Mouse (Mus musculus) Muller cell, postnatal 12 days (primary cell): Measurements from ENCODE around the gene Tor1aip1.
"Not testable (repeated sequence)": the region's sequence is repeated elsewhere in the genome, so short reads cannot be mapped to it uniquely, and the experiment has no call there.

Experiments used
- DNase-seq: peaks from one replicate; pipeline ENCODE4 v3.0.0-alpha.2; 2015; ENCODE audit errors: inconsistent ontology term

Gene Tor1aip1

DNA sequence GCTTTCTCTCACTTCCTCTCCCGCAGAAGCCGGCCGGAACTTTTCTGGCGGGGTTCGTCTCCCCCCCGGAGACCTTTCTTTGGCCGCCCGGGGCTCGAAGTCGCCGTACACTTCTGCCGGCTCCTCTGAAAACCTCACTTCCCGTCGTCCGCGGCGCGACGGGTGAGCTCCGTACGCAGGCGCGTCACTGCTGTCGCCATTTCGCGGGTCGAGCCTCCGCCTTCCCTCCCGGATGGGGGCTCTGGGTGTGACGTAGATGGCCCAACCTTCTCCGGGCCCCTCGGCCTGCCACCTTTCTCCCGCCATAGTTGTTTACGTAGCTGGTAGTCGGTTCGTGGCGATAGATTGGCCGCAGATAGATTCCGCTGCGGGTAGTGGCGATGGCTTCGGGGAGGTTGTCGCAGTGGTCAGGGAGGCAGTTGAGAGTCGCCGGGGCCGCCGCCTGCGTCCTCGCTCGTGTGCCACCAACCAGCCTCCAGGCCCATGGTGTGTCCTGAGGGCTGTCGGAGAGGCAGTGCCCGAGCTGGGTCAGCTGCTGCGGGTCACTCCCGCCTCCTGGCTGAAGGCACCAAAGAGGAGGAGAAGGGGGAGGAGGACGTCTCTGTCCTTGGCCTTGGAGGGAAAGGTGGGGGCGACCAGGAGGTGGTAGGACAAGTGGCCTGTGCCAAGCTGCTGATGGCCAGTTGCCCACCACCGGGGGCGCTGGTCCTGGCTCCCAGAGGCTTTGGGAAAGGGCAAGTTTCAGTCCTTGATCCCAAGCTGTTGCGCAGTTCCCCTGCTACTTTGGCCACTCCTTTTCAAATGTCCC lies at the start of gene Tor1aip1:
Tor1aip1 (minus strand) TSS at position 551 of the 808 bp plus-strand sequence.
- peak; percentile 99 for DNase-seq

DNA sequence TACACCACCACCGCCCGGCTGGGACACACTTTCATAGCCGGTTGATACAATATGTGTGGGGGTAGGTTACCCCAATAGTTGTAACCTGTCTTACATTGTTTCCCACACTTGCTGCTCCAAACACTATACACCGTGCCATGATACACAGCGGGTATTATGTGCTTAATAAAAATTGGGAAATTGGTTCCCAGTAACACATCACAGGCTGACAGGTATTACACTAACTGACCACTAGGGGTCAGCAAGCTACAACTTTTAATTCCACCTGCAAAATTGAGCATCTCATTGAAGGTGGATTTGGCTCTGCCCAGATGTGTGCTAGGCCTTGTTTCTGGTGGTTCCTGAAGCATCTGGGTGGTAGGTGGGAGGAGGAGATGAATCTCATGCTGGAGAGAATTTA lies 49.5 kb upstream of the Tor1aip1 start:
- peak; percentile 27 for DNase-seq

DNA sequence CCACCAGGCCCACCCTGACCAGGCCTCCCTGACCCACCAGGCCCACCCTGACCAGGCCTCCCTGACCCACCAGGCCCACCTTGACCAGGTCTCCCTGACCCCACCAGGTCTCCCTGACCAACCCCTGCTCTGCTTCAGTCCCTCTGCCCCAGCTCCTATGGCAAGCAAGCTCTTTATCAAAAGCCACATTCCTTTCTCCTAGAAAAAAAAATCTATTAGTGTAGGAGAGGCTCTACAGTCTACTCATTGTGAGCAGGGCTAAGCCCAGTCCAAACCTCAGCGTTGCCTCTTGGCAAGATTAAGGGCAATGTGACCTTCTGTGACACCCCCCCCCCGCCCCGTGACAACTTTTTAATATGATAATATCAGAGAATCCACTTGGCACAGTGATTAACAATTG lies 48.3 kb upstream of the Tor1aip1 start:
- no peak for DNase-seq

DNA sequence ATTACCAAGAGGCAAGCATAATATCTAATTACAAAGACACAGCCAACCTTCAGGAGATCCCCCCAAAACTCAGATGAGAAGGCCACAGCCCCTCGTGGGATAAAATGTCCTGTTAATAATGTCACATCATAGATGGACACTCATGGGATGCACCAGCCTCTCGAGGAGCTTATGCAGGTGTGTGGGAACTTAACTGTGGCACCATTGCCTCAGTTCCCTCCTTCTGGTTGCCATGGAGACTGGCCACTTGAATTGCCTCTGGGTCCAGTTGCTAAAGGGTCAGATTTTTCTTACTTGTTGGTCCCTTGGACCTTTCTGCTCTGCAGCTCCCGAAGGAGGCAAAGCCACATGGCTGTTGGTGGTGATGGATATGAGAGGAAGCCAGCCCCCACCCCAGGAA lies 41.4 kb upstream of the Tor1aip1 start:
- no peak for DNase-seq

DNA sequence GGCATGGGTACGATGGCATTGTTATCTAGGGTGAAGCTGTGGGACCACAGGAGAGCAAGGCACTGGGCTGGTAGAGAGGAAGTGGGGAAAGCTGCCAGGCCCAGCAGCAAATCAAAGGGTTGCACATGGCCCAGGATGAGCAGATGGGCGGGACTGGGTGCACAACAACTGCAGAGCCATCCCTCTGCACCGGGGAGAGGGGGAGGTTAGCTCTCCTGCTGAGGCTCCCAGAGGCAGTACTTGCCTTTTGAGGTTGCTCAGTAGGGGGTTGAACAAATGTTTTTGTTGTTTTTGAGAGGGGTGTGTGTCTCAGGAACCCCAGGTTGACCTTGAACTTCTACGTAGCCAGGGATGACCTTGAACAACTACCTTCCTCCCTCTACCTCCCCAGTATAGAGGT lies 40.2 kb upstream of the Tor1aip1 start:
- DNase-seq = no peak

DNA sequence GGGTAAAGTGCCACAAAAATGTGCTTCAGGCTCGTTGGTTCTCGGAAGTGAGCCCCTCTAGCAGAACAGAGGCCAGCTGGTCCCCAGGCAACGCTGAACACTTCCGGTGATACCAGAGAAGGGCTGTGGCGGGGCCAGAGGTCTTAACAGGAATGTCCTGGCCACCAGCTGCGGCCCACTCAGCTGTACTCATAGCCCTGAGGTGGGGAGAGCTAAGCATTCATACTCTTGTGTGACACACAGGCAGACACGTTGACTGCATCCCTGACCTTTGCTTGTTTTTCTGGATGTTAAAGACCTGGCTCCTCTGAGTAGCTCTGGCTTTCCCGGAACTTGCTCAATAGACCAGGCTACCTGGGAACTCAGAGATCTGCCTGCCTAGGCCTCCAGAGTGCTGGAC lies 38.3 kb upstream of the Tor1aip1 start:
- DNase-seq = peak; percentile 2

DNA sequence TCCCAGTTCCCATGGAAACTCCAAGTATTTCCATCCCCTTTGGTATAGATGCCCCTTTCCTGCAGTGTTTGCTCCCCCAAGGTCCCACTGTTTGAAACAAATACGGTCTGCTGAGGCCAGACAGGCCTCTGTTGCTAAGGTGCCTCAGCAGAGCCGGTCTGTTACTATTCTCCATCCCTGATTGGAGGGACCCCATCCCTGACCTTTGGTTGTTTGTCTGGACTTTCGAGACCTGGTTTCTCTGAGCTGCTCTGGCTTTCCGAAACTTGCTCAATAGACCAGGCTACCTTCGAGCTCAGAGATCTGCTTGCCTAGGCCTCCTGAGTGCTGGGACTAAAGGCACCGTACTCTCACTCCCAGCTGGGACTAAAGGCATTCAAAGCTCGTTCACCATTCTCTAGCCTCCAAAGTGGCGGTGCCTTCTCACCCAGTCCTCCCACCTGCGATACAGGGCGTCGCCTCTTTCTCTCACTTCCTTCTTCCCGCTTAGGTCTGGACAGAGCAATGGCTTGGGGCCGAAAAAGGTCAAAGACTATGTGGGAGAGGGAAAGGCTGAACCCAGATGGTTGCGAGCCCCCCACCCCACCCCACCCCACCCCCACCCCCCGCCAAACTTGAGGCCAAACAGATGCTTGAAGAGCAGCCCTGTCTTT lies 37.0 kb upstream of the Tor1aip1 start:
- no peak for DNase-seq

DNA sequence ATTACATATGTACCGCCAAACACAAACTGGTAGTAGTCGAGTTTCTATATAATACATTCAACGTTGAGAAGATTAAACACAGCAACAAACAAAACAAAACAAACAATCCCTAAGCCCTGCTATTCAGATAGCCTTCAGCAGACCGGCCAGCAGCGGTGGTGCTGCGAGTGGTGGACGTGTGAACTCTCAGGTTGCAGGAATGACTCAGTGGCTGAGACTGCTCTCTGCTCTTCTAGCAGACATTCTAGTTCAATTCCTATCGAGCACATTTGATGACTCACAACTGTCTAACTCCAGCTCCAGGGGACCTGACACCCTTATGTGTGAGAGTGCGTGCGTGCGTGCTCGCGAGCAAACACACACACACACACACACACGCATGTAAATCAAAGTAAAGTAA lies 33.8 kb upstream of the Tor1aip1 start:
- peak; percentile 66 for DNase-seq

DNA sequence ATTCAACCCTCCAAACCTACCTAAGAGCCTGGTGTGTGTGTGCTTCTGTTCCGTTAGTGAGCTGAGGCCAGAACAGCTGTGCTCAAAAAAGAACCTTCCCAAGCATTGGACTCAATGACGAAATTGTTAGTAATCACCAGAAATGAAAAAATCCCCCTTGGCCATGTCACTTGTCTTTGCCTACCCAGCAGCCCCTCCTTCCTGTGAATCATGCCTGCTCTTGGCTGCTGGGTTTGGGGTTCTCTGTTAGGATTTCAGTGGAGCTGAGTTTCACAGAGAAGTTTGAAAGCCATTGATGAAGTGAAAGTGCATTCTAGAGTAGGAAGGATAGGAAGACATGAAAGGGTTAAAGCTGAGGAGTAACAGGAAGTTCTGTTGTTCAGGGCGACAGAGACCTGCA lies 29.9 kb upstream of the Tor1aip1 start:
- no peak for DNase-seq

DNA sequence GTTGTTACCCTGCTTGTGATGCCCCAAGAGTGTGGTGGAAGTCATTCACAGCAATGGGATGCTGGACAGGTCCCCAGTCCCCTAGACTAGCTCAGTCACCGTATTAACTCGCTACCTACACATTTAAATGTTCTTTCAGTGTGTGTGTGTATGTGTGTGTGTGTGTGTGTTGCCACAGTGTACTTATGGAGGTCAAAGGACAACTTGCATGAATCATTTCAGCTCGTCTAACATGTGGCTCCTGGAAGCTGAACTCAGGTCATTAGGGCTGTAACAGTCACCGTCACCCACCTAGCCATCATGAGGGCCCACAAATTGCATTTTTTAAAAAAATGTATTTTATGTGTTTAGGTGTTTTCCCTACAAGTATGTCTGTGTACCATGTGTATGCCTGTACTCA lies 25.9 kb upstream of the Tor1aip1 start:
- no peak for DNase-seq

DNA sequence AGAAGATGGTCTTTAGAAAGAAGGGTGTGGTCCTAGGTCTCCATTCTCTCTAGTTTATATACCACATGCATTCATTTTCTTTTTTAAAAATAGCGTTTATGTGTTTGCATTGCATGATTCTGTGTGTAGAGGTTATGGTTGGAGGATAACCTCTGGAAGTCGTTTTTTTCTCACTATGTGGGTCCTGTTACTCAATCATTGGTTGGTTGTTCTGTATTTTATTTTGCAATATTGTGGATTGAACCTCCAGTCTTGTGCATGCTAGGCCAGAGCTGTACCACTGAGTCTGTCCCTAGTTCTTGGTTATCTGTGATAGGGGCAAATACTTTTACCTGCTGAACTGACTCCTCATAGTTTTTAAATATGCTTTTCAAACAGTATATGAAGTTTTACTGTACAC lies 21.9 kb upstream of the Tor1aip1 start:
- DNase-seq = no peak

DNA sequence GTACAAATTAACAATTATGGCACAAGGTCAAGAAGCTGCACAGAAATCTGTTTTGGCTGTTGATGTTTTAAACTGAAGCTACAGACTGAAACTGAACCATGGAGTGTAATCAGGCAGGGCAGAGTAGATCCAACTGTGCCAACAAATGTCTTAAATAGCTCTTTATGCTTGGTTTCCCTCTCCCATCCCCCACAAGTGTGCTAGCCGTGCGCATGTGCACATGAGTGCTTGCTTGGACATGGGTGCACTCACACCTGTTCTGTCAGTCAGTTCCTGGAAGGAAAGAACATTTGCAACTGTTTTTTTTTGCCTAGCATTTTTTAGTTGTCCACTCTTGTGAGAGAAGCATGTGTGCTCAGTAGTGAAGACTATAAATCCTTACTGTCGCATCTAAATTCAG lies 10.4 kb upstream of the Tor1aip1 start:
- DNase-seq = no peak

DNA sequence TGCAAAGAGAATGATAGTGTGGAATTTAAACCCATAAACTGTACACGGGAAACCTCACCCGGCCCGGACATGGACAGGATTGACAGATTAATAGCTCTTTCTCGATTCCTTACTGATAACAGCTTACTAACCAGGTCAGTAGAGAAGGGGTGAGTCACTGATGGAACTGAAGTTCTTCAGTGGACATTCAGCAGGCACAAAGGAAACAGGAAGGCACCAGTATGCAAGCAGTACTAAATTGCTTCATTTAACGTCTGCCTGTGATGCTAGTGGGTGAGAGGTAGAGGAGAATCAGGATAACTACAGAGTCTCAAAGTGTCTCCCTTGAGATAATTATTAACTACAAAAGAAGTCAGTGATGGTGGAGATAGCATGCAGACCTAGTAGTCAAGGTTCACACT lies 7.9 kb upstream of the Tor1aip1 start:
- no peak for DNase-seq

DNA sequence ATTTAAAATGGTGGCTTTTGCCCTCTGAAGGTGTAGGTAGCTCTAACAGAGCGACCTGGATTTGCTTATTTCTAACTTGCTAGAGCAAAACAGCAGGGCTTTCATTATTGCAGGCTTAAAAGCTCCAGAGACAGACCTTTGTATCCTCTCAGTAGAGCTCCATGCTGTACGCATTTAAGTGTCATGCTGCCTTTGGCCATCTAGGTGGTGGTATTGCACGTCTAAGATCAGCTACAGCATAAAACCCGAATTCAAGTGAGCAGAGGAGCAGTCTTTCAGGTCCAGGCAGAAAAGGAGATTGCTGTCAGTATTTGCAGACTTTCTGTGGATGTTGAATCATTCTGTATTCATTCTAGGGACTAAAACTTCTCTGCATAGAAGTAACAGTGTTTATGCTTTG lies 6.7 kb upstream of the Tor1aip1 start:
- peak; percentile 53 for DNase-seq

DNA sequence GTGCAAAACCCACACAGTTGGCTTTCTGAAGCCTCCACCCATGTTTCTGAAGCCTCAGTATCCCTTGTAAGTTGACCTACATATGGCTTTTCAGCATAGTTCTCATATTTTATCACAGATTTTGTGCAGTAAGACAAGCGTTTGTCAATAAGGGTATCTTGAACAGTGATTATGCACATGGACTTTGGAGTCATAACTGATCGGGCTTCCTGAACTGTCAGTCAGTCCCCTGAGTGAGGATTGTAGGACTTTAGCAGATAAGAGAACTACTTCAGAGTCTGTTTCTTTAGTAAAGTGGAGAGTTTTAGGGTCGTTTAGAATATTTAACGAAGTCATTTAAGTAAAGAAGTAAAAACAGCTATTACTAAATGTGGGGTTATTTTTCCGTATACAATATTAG lies 6.2 kb upstream of the Tor1aip1 start:
- no peak for DNase-seq

DNA sequence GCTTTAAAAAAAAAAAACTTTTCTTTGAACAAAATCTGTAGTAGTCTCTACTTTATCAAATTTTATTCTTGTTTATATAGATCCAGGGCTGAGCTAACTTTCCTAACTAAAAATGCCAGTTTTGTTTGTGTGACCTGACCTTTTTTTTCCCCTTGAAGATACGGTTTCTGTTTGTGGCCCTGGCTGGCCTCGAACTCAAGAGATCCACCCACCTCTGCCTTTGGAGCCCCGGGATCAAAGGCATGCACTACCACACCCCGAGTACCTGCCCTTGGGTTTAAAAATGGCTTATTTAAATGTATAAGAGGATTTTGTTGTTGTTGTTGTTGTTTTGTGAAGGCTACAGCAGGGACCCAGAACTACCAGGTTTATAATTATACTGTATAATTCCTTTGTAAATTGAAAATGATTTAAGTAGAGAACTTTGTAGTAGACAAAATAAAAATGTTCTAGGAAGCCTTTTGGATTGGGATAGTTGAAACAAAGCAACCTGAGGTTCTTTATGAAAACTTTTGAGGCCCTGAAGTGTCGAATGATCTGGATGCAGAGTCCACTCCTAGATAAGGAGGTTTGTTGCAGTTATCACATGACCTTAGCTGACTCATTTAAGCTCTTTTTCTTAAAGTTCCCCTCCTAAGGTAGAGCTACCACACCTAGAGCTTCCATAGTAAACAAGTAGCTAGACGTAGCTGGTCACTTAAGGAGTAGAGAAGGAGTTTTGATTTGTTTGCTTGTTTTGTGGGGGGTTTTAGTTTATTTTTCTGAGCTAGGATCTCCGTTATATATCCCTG lies 5.4 kb upstream of the Tor1aip1 start:
- DNase-seq = no peak

DNA sequence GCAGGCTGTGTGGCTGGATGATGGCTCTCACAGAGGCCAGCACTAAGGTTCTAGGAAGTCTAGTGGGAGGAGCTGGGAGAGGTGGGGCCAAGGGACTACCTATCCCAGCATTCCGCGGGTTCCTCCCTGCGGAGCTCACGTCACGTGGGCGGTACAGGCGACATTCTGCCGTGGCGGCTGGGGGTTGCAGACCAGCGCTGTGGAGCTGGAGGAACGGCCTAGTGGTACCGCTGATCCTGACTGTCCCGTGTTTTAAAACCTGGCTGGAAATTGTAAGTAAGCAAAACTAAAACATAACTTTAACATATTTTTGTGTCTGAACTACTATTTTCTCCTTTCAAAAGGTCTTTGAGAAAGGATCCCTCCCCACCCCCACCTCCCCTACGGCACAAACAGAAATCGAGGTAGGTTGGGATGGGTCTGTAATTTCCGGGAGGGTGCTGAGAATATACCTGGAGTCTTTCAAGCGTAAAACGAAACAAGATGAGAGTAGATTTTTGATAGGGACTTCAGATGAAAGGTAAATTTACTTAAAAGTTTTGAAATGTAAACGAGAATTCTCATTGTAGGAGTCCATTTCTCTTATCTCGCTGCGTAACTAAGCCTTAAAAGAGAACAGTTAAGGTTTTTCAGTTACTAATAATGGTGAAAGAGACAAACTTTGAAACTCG lies 4.6 kb upstream of the Tor1aip1 start:
- DNase-seq = peak; percentile 93

DNA sequence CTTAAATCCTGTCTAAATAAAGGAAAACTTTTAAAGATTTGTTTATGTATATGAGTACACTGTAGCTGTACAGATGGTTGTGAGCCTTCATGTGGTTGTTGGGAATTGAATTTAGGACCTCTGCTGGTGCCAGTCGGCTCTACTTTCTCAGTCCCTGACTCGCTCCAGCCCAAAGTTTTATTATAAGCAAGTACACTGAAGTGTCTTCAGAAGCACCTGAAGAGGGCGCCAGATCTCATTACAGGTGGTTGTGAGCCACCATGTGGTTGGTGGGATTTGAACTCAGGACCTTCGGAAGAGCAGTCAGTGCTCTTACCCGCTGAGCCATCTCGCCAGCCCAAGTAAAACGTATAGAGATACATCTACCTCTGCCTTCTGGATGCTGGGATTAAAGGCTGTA lies 3.7 kb upstream of the Tor1aip1 start:
- not testable (repeated sequence) for DNase-seq

DNA sequence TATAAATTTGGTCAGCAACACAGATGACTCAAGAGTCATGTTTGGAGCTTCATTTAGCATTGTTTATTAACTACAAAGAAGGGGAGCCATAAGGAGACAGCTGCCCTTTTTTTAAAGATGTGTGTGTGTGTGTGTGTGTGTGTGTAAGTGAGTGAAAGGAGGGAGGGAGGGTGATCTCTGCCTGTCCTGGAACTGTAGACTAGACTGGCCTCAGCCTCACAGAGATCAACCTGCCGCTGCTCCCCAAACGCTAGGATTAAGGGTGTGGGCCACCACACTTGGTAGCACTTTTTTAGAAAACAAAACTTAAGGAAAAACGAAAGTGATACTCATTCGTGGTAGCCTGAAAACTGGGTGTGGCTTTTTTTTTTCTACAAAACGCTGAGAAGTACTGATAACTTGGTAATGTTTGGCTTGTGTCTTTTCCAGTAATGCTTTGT lies 884 bp upstream of the Tor1aip1 start:
- DNase-seq = peak; percentile 25

DNA sequence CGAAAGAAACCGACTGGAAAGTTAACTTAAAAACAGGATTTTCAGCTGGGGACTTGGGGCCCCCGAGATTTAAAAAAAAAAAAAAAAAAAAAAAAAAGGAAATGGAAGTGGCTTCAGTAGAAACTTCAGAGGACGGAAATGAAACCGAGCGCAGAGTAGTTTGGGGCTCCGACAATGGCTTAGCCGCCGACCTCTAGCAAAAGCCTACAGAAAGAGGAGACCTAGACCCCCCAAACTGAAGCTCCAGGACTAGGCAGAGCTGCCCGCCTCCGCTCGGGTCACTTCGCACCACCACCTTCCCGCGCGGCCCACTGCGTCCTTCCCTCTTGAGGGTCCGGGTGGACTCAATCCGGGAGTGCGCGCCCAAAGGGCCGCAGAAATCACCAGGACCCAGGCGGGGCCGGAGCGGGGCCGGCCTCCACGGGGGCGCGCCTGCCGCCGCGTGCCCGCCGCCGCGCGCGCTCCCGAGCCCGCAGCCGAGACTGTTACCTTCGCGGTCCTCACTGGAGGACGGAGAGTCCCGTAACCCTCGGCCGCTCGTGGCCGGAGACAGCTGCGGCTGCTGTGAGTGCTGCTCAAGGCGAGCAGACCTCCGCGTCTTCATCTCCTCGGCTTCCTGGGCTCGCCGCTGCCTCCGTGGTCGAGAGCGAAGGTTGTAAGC lies 881 bp downstream of the Tor1aip1 start, which contains the start of gene Tor1aip2:
Tor1aip2 (plus strand) TSS at position 135 of the 661 bp plus-strand sequence.
- DNase-seq = peak; percentile 92

DNA sequence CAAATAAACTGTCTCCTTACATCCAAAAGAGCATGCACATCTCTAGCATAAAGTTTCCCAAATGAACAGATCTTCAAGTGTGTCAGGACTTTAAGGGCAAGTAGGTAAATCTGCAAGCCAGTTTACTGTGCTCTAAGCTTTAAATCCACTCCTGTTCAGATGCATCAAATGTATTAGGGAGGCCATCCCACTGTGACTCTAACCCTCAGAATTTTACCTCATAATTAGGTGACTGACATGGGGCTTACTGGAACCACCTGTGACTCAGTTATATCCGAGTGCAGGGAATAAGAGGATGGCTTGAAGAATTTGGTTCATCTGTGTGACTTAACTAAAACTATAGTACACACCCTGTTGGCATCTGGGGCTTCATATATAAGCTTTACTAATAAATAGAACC lies 1.6 kb downstream of the Tor1aip1 start:
- DNase-seq = no peak
